In genomic region chr19:8976535-8976934, GRCm38 (mm10) we compare ENCODE assay signal across 8 mouse cellular contexts. TPM values are rescaled to one million over a fixed set of nuclear protein-coding genes. Genes with fewer than 3 reads are reported as not detected.
DNase-seq lines count a peak whose midpoint lies in the region; ATAC-seq and TF ChIP-seq lines count a peak whose summit lies in the region.

No protein-coding gene starts in this region.

- H3K36me3 ChIP-seq in G1E (replicated peaks) (peaks cover 98% of the 10 kb centered on the region), myocyte (ENCODE audit: control insufficient read depth, insufficient read depth) (peaks cover 76% of the 10 kb centered on the region)
- peaks cover 16% of the 10 kb centered on the region for H3K36me3 ChIP-seq in embryonic facial prominence, embryonic 11.5 days (replicated peaks; ENCODE audit: control insufficient read depth, insufficient read depth, low read depth, low read length)
- peaks cover 95% of the 10 kb centered on the region for H3K36me3 ChIP-seq in limb, embryonic 14.5 days (ENCODE audit: control insufficient read depth, insufficient read depth, low read length)

- peak; percentile 47; the same call in 1 of the 2 replicates for TF ChIP-seq CTCF in G1E (IDR thresholded peaks at IDR 0.05; ENCODE audit: low read depth, low read length)

- no peak for TF ChIP-seq POLR2A in limb, embryonic 14.5 days (IDR thresholded peaks at IDR 0.05; ENCODE audit: borderline replicate concordance, extremely low read depth, insufficient read depth, insufficient read length)
- TF ChIP-seq POLR2A in myocyte (IDR thresholded peaks at IDR 0.05; ENCODE audit: insufficient read length, low read depth) = peak; percentile 14

- WGBS in embryonic facial prominence, embryonic 11.5 days = 34% methylated on average over 3 of the region's 3 CpGs
- 30% methylated on average over 3 of the region's 3 CpGs for whole genome bisulfite sequencing in limb, embryonic 14.5 days

- no peaks in the 10 kb centered on the region for H3K9me3 ChIP-seq in G1E (replicated peaks)
- no peaks in the 10 kb centered on the region for H3K9me3 ChIP-seq in embryonic facial prominence, embryonic 11.5 days (replicated peaks; ENCODE audit: control insufficient read depth, low read length)
- H3K9me3 ChIP-seq in limb, embryonic 14.5 days (ENCODE audit: control insufficient read depth, low read length) = no peaks in the 10 kb centered on the region

- no peak overlapping the region for H3K27ac ChIP-seq in embryonic facial prominence, embryonic 11.5 days (replicated peaks; ENCODE audit: low read depth, low read length)
- H3K27ac ChIP-seq in limb, embryonic 14.5 days (replicated peaks; ENCODE audit: low read depth, low read length) = no peak overlapping the region

- no peak for ATAC-seq in G1E (ENCODE audit: extremely low read depth, insufficient number of reproducible peaks, low FRiP score, poor library complexity, severe bottlenecking)
- peak; percentile 58; the same call in 1 of the 2 replicates for ATAC-seq in embryonic facial prominence, embryonic 11.5 days (replicated peaks; ENCODE audit: insufficient number of reproducible peaks, low FRiP score, low TSS enrichment, low read depth)
- peak; percentile 81 for ATAC-seq in limb, embryonic 14.5 days (ENCODE audit: low FRiP score, low read depth)

- H3K9ac ChIP-seq in embryonic facial prominence, embryonic 11.5 days (replicated peaks; ENCODE audit: low read length) = no peak overlapping the region
- no peak overlapping the region for H3K9ac ChIP-seq in limb, embryonic 14.5 days (ENCODE audit: low read depth, low read length, severe bottlenecking)

- DNase-seq in cerebellum, adult 18-20 months = peak; percentile 51 to 60
- no peak for DNase-seq in cerebellum, postnatal 4 days (ENCODE audit: low spot score in 2 of 2)
- no peak for DNase-seq in G1E (ENCODE audit: low spot score)
- peak; percentile 83 for DNase-seq in embryonic facial prominence, embryonic 11.5 days (ENCODE audit: low spot score)
- DNase-seq in heart, postnatal 4 days = peak; percentile 66
- peak; percentile 73 for DNase-seq in limb, embryonic 14.5 days (ENCODE audit: low spot score)
- no peak for DNase-seq in layer of hippocampus, postnatal 36 days

- no peak overlapping the region for H3ac ChIP-seq in myocyte (ENCODE audit: control insufficient read depth, insufficient read length)

- H3K79me2 ChIP-seq in myocyte (ENCODE audit: control insufficient read depth, insufficient read depth) = peaks cover 74% of the 10 kb centered on the region

- no peak overlapping the region for H3K4me3 ChIP-seq in G1E (ENCODE audit: low read depth, low read length)
- H3K4me3 ChIP-seq in embryonic facial prominence, embryonic 11.5 days (ENCODE audit: low read depth, low read length) = no peak overlapping the region
- no peak overlapping the region for H3K4me3 ChIP-seq in limb, embryonic 14.5 days (replicated peaks; ENCODE audit: low read length)
- H3K4me3 ChIP-seq in myocyte = no peak overlapping the region

- no peaks in the 10 kb centered on the region for H3K27me3 ChIP-seq in G1E (ENCODE audit: insufficient read depth, low read length)
- no peaks in the 10 kb centered on the region for H3K27me3 ChIP-seq in embryonic facial prominence, embryonic 11.5 days (ENCODE audit: control insufficient read depth, insufficient read depth, low read length)
- no peaks in the 10 kb centered on the region for H3K27me3 ChIP-seq in limb, embryonic 14.5 days (ENCODE audit: control insufficient read depth, insufficient read depth, low read length)
- no peaks in the 10 kb centered on the region for H3K27me3 ChIP-seq in myocyte (ENCODE audit: control insufficient read depth, insufficient read depth, insufficient read length)

- H3K4me1 ChIP-seq in G1E (ENCODE audit: insufficient read depth, low read depth, low read length) = peaks cover 88% of the 10 kb centered on the region
- H3K4me1 ChIP-seq in embryonic facial prominence, embryonic 11.5 days (ENCODE audit: control insufficient read depth, insufficient read depth, low read length) = no peaks in the 10 kb centered on the region
- no peaks in the 10 kb centered on the region for H3K4me1 ChIP-seq in limb, embryonic 14.5 days (ENCODE audit: control insufficient read depth, insufficient read depth, low read length)

- H3K4me2 ChIP-seq in embryonic facial prominence, embryonic 11.5 days (ENCODE audit: low read depth, low read length) = no peak overlapping the region
- no peak overlapping the region for H3K4me2 ChIP-seq in limb, embryonic 14.5 days (replicated peaks; ENCODE audit: low read depth, low read length, severe bottlenecking)
- no peak overlapping the region for H3K4me2 ChIP-seq in myocyte (ENCODE audit: low read depth)

TF ChIP-seq in myocyte, 11 proteins besides CTCF, POLR2A, EP300 and RAD21:
- TF ChIP-seq E2F4 (IDR thresholded peaks at IDR 0.05; ENCODE audit: insufficient read depth) (no peak), MAX (IDR thresholded peaks at IDR 0.05; ENCODE audit: low read depth) (no peak), SRF (IDR thresholded peaks at IDR 0.05; ENCODE audit: control insufficient read depth, insufficient read length, low read depth) (no peak), POLR2AphosphoS2 (IDR thresholded peaks at IDR 0.05; ENCODE audit: insufficient read length, low read depth) (no peak), CEBPB (IDR thresholded peaks at IDR 0.05; ENCODE audit: insufficient read depth, poor library complexity, severe bottlenecking) (no peak), MYOD1 (IDR thresholded peaks at IDR 0.05; ENCODE audit: control insufficient read depth in 1 of 3, insufficient read length in 2 of 3, low read depth in 2 of 3) (no peak), REST (IDR thresholded peaks at IDR 0.05; ENCODE audit: insufficient read depth, insufficient read length) (no peak)

RNA-seq across cellular contexts. Expression of gene Eef1g, which starts 9.7 kb away (rescaled TPM):
- 955 and 998 TPM in 2 replicates for total RNA-seq in G1E (2014; fragmentation: Nextera tagmentation)
- total RNA-seq in G1E (2017) = 647 and 686 TPM in 2 replicates
- polyA plus RNA-seq in G1E (2012) = 112 and 237 TPM in 2 replicates
- 535 and 538 TPM in 2 replicates for polyA plus RNA-seq in embryonic facial prominence, embryonic 11.5 days (2014; fragmentation: Nextera tagmentation; extraction: Ambion mirVana)
- 100 to 1,000 TPM; 357 to 371 TPM for total RNA-seq in heart, postnatal 4 days (2021)
- polyA plus RNA-seq in limb, embryonic 14.5 days (2012; rRNA removed) = 530 and 577 TPM in 2 replicates
- polyA plus RNA-seq in limb, embryonic 14.5 days (2014; fragmentation: Nextera tagmentation; extraction: Ambion mirVana) = 499 and 500 TPM in 2 replicates
- polyA plus RNA-seq in myocyte (2012; fragmentation: generic; extraction: Trizol) = 896 TPM
- total RNA-seq in layer of hippocampus, postnatal 36 days (2021) = 100 to 1,000 TPM; 233 to 254 TPM

RNA-seq across cellular contexts. Expression of gene Ahnak, which starts 12.5 kb away (rescaled TPM):
- total RNA-seq in G1E (2014; fragmentation: Nextera tagmentation) (22.4 and 27.8 TPM in 2 replicates), G1E (2017) (100 and 124 TPM in 2 replicates)
- polyA plus RNA-seq in G1E (2012) (5.9 and 10.4 TPM in 2 replicates), myocyte (2012; fragmentation: generic; extraction: Trizol) (93.3 TPM)
- polyA plus RNA-seq in embryonic facial prominence, embryonic 11.5 days (2014; fragmentation: Nextera tagmentation; extraction: Ambion mirVana) = 10.6 and 11.5 TPM in 2 replicates
- total RNA-seq in heart, postnatal 4 days (2021) = 100 to 1,000 TPM; 303 to 328 TPM
- 21.6 and 31.4 TPM in 2 replicates for polyA plus RNA-seq in limb, embryonic 14.5 days (2012; rRNA removed)
- 61.5 and 61.6 TPM in 2 replicates for polyA plus RNA-seq in limb, embryonic 14.5 days (2014; fragmentation: Nextera tagmentation; extraction: Ambion mirVana)
- total RNA-seq in layer of hippocampus, postnatal 36 days (2021) = 10 to 100 TPM; 14.5 to 24.0 TPM

RNA-seq across cellular contexts. Expression of gene Tut1, which starts 22.9 kb away (rescaled TPM):
- total RNA-seq in G1E (2014; fragmentation: Nextera tagmentation) (17.8 and 25.6 TPM in 2 replicates), G1E (2017) (32.3 and 37.3 TPM in 2 replicates)
- polyA plus RNA-seq in G1E (2012) (60.9 and 74.1 TPM in 2 replicates), myocyte (2012; fragmentation: generic; extraction: Trizol) (24.9 TPM)
- 25.5 and 28.0 TPM in 2 replicates for polyA plus RNA-seq in embryonic facial prominence, embryonic 11.5 days (2014; fragmentation: Nextera tagmentation; extraction: Ambion mirVana)
- 1 to 10 TPM; 8.3 to 9.6 TPM for total RNA-seq in heart, postnatal 4 days (2021)
- polyA plus RNA-seq in limb, embryonic 14.5 days (2012; rRNA removed) = 28.6 and 33.6 TPM in 2 replicates
- 27.6 and 29.2 TPM in 2 replicates for polyA plus RNA-seq in limb, embryonic 14.5 days (2014; fragmentation: Nextera tagmentation; extraction: Ambion mirVana)
- 10 to 100 TPM; 19.6 to 19.7 TPM for total RNA-seq in layer of hippocampus, postnatal 36 days (2021)

RNA-seq across cellular contexts. Expression of gene Mta2, which starts 34.9 kb away (rescaled TPM):
- total RNA-seq in G1E (2014; fragmentation: Nextera tagmentation) (183 and 186 TPM in 2 replicates), G1E (2017) (166 and 177 TPM in 2 replicates)
- polyA plus RNA-seq in G1E (2012) (67.7 and 76.9 TPM in 2 replicates), myocyte (2012; fragmentation: generic; extraction: Trizol) (81.5 TPM)
- 57.5 and 57.6 TPM in 2 replicates for polyA plus RNA-seq in embryonic facial prominence, embryonic 11.5 days (2014; fragmentation: Nextera tagmentation; extraction: Ambion mirVana)
- total RNA-seq in heart, postnatal 4 days (2021) = 10 to 100 TPM; 62.5 to 63.8 TPM
- polyA plus RNA-seq in limb, embryonic 14.5 days (2012; rRNA removed) = 63.4 and 76.5 TPM in 2 replicates
- 43.8 and 47.2 TPM in 2 replicates for polyA plus RNA-seq in limb, embryonic 14.5 days (2014; fragmentation: Nextera tagmentation; extraction: Ambion mirVana)
- 10 to 100 TPM; 54.7 to 60.7 TPM for total RNA-seq in layer of hippocampus, postnatal 36 days (2021)

RNA-seq across cellular contexts. Expression of gene Eml3, which starts 47.2 kb away (rescaled TPM):
- total RNA-seq in G1E (2014; fragmentation: Nextera tagmentation) (24.7 and 26.3 TPM in 2 replicates), G1E (2017) (40.1 and 42.5 TPM in 2 replicates)
- polyA plus RNA-seq in G1E (2012) (111 and 114 TPM in 2 replicates), myocyte (2012; fragmentation: generic; extraction: Trizol) (14.7 TPM)
- polyA plus RNA-seq in embryonic facial prominence, embryonic 11.5 days (2014; fragmentation: Nextera tagmentation; extraction: Ambion mirVana) = 8.4 and 9.0 TPM in 2 replicates
- total RNA-seq in heart, postnatal 4 days (2021) = 10 to 100 TPM; 15.4 to 16.6 TPM
- polyA plus RNA-seq in limb, embryonic 14.5 days (2012; rRNA removed) = 62.1 and 74.9 TPM in 2 replicates
- polyA plus RNA-seq in limb, embryonic 14.5 days (2014; fragmentation: Nextera tagmentation; extraction: Ambion mirVana) = 21.5 and 25.2 TPM in 2 replicates
- total RNA-seq in layer of hippocampus, postnatal 36 days (2021) = 10 to 100 TPM; 10.9 to 11.8 TPM

Comparison
In these comparisons a context has a peak if more than half of its experiments do, and no peak if none do; other contexts are left out.
1. DNase-seq: peak in cerebellum, adult 18-20 months (2 of 2), embryonic facial prominence, embryonic 11.5 days (single experiment), heart, postnatal 4 days (single experiment) and limb, embryonic 14.5 days (single experiment); none in cerebellum, postnatal 4 days (0 of 2), G1E (single experiment) and layer of hippocampus, postnatal 36 days (0 of 2).